Mouse (Mus musculus) large intestine, adult 2 months (tissue): ENCODE results near the gene Noxo1. TPM values are rescaled to one million over a fixed set of nuclear protein-coding genes. Genes with fewer than 3 reads are reported as not detected.
"Not testable (repeated sequence)": the region's sequence is repeated elsewhere in the genome, so short reads cannot be mapped to it uniquely, and the experiment has no call there.

Experiments used
- DNase-seq: peaks from one replicate; pipeline ENCODE4 v3.0.0-alpha.2; 2012; ENCODE audit warnings: low read depth, low spot score
- WGBS: fragments of 180-500 bp; shearing (Covaris S2); methylation state at CpG from one replicate; pipeline ENCODE4 v1.1.7; 2018; 5-methylcytosine and 5-hydroxymethylcytosine counted together
- polyA plus RNA-seq: library from polyadenylated mRNA; depleted of rRNA; stranded (reverse); fragments of >200 nt; gene quantifications from 2 replicates; pipeline ENCODE4 v1.2.3, GENCODE M21; 2012

Gene Noxo1
- polyA plus RNA-seq, 1 experiment = 212 TPM

GRCm38 (mm10) chr17:24716166-24716682 lies 20.2 kb downstream of the Noxo1 start:
- 94% methylated on average over 15 of the region's 15 CpGs for WGBS

GRCm38 (mm10) chr17:24717943-24718342 lies 21.9 kb downstream of the Noxo1 start, which contains the start of the genes Rnf151 and Rps2:
Rnf151 (minus strand) TSS chr17:24718063.
Rps2 (plus strand) TSS chr17:24718116.
- 89% methylated on average over 4 of the region's 4 CpGs for WGBS
- DNase-seq = no peak

More at GRCm38 (mm10) chr17:24716166-24716682, 20.2 kb downstream of the Noxo1 start:
- DNase-seq = no peak

GRCm38 (mm10) chr17:24718938-24719337 lies 22.9 kb downstream of the Noxo1 start:
- not testable (repeated sequence) for DNase-seq
- WGBS = 40% methylated on average over 5 of the region's 5 CpGs

GRCm38 (mm10) chr17:24719494-24720222 lies 23.6 kb downstream of the Noxo1 start:
- DNase-seq = peak; percentile 79
- under 1% methylated on average over 61 of the region's 61 CpGs for WGBS

GRCm38 (mm10) chr17:24720616-24721015 lies 24.6 kb downstream of the Noxo1 start:
- not testable (repeated sequence) for DNase-seq
- WGBS = under 1% methylated on average over 11 of the region's 11 CpGs

GRCm38 (mm10) chr17:24721383-24721955 lies 25.4 kb downstream of the Noxo1 start:
- DNase-seq = not testable (repeated sequence)

GRCm38 (mm10) chr17:24722220-24722924 lies 26.3 kb downstream of the Noxo1 start:
- WGBS = 19% methylated on average over 13 of the region's 13 CpGs
- no peak for DNase-seq

More at GRCm38 (mm10) chr17:24721383-24721955, 25.4 kb downstream of the Noxo1 start:
- WGBS = 29% methylated on average over 7 of the region's 7 CpGs

GRCm38 (mm10) chr17:24723122-24723880 lies 27.3 kb downstream of the Noxo1 start:
- under 1% methylated on average over 12 of the region's 12 CpGs for WGBS
- no peak for DNase-seq

GRCm38 (mm10) chr17:24723881-24724180 lies 27.8 kb downstream of the Noxo1 start:
- DNase-seq = no peak
- WGBS = 0% methylated on average over 15 of the region's 15 CpGs

GRCm38 (mm10) chr17:24724184-24724583 lies 28.1 kb downstream of the Noxo1 start, which contains the start of gene Ndufb10:
Ndufb10 (minus strand) TSS chr17:24724478.
- DNase-seq = peak; percentile 75
- WGBS = under 1% methylated on average over 30 of the region's 30 CpGs

GRCm38 (mm10) chr17:24725637-24726390 lies 29.8 kb downstream of the Noxo1 start:
- 71% methylated on average over 3 of the region's 3 CpGs for WGBS
- no peak for DNase-seq

- WGBS = 61% methylated on average over 2 of the region's 2 CpGs
- no peak for DNase-seq
Observed at GRCm38 (mm10) chr17:24727618-24728017, 31.6 kb downstream of the Noxo1 start, which contains the start of gene Rpl3l. Rpl3l (plus strand) TSS chr17:24727820.

GRCm38 (mm10) chr17:24728184-24728583 lies 32.1 kb downstream of the Noxo1 start:
- DNase-seq = no peak
- WGBS = 66% methylated on average over 17 of the region's 17 CpGs

- no peak for DNase-seq
- WGBS = 59% methylated on average over 6 of the region's 6 CpGs
Observed at GRCm38 (mm10) chr17:24729067-24729466, 33.0 kb downstream of the Noxo1 start.

GRCm38 (mm10) chr17:24730787-24731186 lies 34.8 kb downstream of the Noxo1 start:
- DNase-seq = no peak
- WGBS = 81% methylated on average over 14 of the region's 14 CpGs

- no peak for DNase-seq
- WGBS = 83% methylated on average over 12 of the region's 12 CpGs
Observed at GRCm38 (mm10) chr17:24732233-24732935, 36.4 kb downstream of the Noxo1 start.

GRCm38 (mm10) chr17:24733434-24734050 lies 37.5 kb downstream of the Noxo1 start:
- no peak for DNase-seq
- WGBS = 88% methylated on average over 21 of the region's 21 CpGs

GRCm38 (mm10) chr17:24734513-24734912 lies 38.5 kb downstream of the Noxo1 start:
- 82% methylated on average over 1 of the region's 1 CpGs for WGBS
- no peak for DNase-seq
